Mouse (Mus musculus): ENCODE data around the gene Coro1b. TPM values are rescaled to one million over a fixed set of nuclear protein-coding genes. Genes with fewer than 3 reads are reported as not detected.

The Coro1b gene
- polyA plus RNA-seq, 1 experiment from 2014 or later, result 164 TPM

- H3K9ac ChIP-seq (ENCODE audit: low read depth, low read length), result no peak overlapping the region
- H3K4me2 ChIP-seq (ENCODE audit: low read length), result no peak overlapping the region
- TF ChIP-seq CTCF (IDR thresholded peaks at IDR 0.05; ENCODE audit: low read depth), result no peak
- H3K9me3 ChIP-seq (replicated peaks; ENCODE audit: low read length), result no peaks in the 10 kb centered on the region
- DNase-seq (ENCODE audit: low spot score) (no peak), ATAC-seq (replicated peaks; ENCODE audit: low FRiP score, low read depth) (no peak)
- no peak overlapping the region for H3K4me3 ChIP-seq (replicated peaks; ENCODE audit: low read depth, low read length)
- H3K27ac ChIP-seq, result no peak overlapping the region
- H3K4me1 ChIP-seq (replicated peaks; ENCODE audit: insufficient read depth, low read length), result peaks cover 4% of the 10 kb centered on the region; the same call in 1 of the 2 replicates
- peaks cover 23% of the 10 kb centered on the region for H3K36me3 ChIP-seq (ENCODE audit: insufficient read depth, low read length)
- 77% methylated on average over 3 of the region's 3 CpGs for WGBS
- no peaks in the 10 kb centered on the region for H3K27me3 ChIP-seq (ENCODE audit: insufficient read depth, low read length)
Measured at GRCm38 (mm10) chr19:4164100-4164499, 15.7 kb downstream of the Coro1b start.

DNA sequence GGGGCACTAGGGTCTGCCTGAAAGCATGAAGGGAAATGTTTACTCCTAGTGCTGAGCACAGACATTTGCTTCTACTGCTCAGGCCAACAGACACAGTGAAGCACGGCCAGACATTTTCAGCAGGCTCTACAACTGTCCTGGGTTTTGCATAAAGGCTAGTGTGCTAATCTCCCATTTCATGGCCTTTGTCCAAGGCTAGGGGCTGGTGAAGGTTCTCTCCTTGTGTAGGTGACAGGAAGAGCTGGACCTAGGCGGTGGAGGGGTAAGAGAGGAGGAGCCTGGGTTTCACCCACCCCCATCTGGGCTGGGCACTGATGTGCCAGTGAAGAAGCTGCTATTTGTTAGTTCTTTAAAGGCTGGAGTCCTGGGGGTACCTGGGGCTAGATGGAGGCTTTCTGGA is 16.3 kb downstream of the Coro1b start:
- DNase-seq (ENCODE audit: low spot score), result no peak
- Histone ChIP-seq H3K36me3 (ENCODE audit: insufficient read depth, low read length) (peaks cover 17% of the 10 kb centered on the region; the same call in 1 of the 2 replicates), H3K4me3 (replicated peaks; ENCODE audit: low read depth, low read length) (no peak overlapping the region), H3K4me1 (replicated peaks; ENCODE audit: insufficient read depth, low read length) (peaks cover 5% of the 10 kb centered on the region), H3K27me3 (ENCODE audit: insufficient read depth, low read length) (no peaks in the 10 kb centered on the region), H3K27ac (no peak overlapping the region), H3K9ac (ENCODE audit: low read depth, low read length) (no peak overlapping the region), H3K9me3 (replicated peaks; ENCODE audit: low read length) (no peaks in the 10 kb centered on the region), H3K4me2 (ENCODE audit: low read length) (no peak overlapping the region)
- WGBS, result 79% methylated on average over 2 of the region's 2 CpGs
- no peak for TF ChIP-seq CTCF (IDR thresholded peaks at IDR 0.05; ENCODE audit: low read depth)
- ATAC-seq (replicated peaks; ENCODE audit: low FRiP score, low read depth), result no peak

DNA sequence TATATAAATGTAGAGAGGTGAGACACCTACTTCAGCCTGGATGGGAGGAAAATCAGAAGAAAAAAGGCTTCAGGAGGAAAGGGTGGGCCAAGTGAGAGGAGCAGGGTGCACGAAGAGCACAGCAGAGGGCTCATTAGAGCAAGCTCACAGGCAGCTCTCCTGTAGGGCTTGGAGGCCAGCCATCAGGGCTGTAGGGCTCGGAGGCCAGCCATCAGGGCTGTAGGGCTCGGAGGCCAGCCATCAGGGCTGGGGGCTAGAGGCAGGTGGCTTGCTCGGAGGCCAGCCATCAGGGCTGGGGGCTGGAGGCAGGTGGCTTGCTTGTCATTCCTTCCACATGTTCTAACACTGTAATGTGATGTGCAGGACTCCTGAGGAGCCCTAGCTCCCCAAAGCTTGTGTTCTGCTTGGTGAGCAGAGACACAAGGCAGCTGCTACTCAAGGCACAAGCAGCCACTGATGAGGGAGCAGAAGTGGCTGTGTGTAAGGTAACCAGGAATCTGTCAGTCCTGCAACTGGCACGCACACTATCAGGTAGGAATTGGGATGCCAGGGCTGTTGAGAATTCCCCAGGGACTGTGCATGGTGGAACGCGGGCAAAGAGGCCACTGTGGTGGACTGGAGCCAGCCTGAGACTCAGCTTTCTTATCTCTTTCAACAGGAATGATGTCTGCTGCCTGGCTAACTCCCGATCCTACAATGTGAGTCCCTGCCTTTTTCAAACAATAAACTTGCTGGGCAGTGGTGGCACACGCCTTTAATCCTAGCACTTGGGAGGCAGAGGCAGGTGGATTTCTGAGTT is 18.5 kb downstream of the Coro1b start:
- no peak overlapping the region for H3K27ac ChIP-seq
- no peak for ATAC-seq (replicated peaks; ENCODE audit: low FRiP score, low read depth)
- H3K9me3 ChIP-seq (replicated peaks; ENCODE audit: low read length), result no peaks in the 10 kb centered on the region
- no peak for DNase-seq (ENCODE audit: low spot score)
- no peak overlapping the region for H3K4me2 ChIP-seq (ENCODE audit: low read length)
- peaks cover 26% of the 10 kb centered on the region for H3K4me1 ChIP-seq (replicated peaks; ENCODE audit: insufficient read depth, low read length)
- no peaks in the 10 kb centered on the region for H3K36me3 ChIP-seq (ENCODE audit: insufficient read depth, low read length)
- no peak overlapping the region for H3K4me3 ChIP-seq (replicated peaks; ENCODE audit: low read depth, low read length)
- H3K27me3 ChIP-seq (ENCODE audit: insufficient read depth, low read length), result no peaks in the 10 kb centered on the region
- TF ChIP-seq CTCF (IDR thresholded peaks at IDR 0.05; ENCODE audit: low read depth), result no peak
- no peak overlapping the region for H3K9ac ChIP-seq (ENCODE audit: low read depth, low read length)
- WGBS, result 76% methylated on average over 9 of the region's 9 CpGs

DNA sequence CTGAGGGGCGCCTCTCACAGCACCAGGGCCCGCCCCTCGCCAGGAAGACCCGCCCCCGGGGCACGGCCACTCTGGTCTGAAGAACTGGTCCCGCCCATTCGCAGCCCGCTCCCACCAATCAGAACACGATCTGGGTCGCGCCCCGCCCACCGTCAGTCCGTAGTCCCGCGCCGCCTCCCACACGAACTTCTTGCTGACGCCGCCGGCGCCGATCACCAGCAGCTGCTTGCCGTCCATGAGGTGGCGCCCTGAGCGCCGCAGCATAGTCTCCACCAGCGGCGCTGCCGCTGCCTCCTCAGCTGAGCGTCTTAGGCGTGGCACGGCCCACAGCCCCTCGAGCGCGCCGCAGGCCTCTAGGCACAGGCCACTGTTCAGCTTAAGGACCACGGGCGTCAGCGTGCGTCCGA is 21.0 kb downstream of the Coro1b start:
- Histone ChIP-seq H3K27me3 (ENCODE audit: insufficient read depth, low read length) (no peaks in the 10 kb centered on the region), H3K27ac (peak overlapping the region; percentile 81), H3K9me3 (replicated peaks; ENCODE audit: low read length) (no peaks in the 10 kb centered on the region), H3K4me2 (ENCODE audit: low read length) (peak overlapping the region; percentile 61), H3K36me3 (ENCODE audit: insufficient read depth, low read length) (no peaks in the 10 kb centered on the region), H3K9ac (ENCODE audit: low read depth, low read length) (peak overlapping the region; percentile 71), H3K4me3 (replicated peaks; ENCODE audit: low read depth, low read length) (peak overlapping the region; percentile 29), H3K4me1 (replicated peaks; ENCODE audit: insufficient read depth, low read length) (peaks cover 22% of the 10 kb centered on the region)
- TF ChIP-seq CTCF (IDR thresholded peaks at IDR 0.05; ENCODE audit: low read depth), result peak; percentile 96
- DNase-seq (ENCODE audit: low spot score) (peak; percentile 100), ATAC-seq (replicated peaks; ENCODE audit: low FRiP score, low read depth) (peak; percentile 93)
- under 1% methylated on average over 43 of the region's 43 CpGs for WGBS

GRCm38 (mm10) chr19:4169810-4170209 is 21.4 kb downstream of the Coro1b start:
- H3K4me2 ChIP-seq (ENCODE audit: low read length), result peak overlapping the region; percentile 61
- TF ChIP-seq CTCF (IDR thresholded peaks at IDR 0.05; ENCODE audit: low read depth), result no peak
- ATAC-seq (replicated peaks; ENCODE audit: low FRiP score, low read depth) (peak; percentile 29), DNase-seq (ENCODE audit: low spot score) (no peak)
- peaks cover 22% of the 10 kb centered on the region for H3K4me1 ChIP-seq (replicated peaks; ENCODE audit: insufficient read depth, low read length)
- peak overlapping the region; percentile 29 for H3K4me3 ChIP-seq (replicated peaks; ENCODE audit: low read depth, low read length)
- WGBS, result 8% methylated on average over 27 of the region's 27 CpGs
- H3K36me3 ChIP-seq (ENCODE audit: insufficient read depth, low read length), result no peaks in the 10 kb centered on the region
- peak overlapping the region; percentile 81 for H3K27ac ChIP-seq
- H3K9ac ChIP-seq (ENCODE audit: low read depth, low read length), result peak overlapping the region; percentile 71
- H3K27me3 ChIP-seq (ENCODE audit: insufficient read depth, low read length), result no peaks in the 10 kb centered on the region
- H3K9me3 ChIP-seq (replicated peaks; ENCODE audit: low read length), result no peaks in the 10 kb centered on the region

GRCm38 (mm10) chr19:4170723-4171392 is 22.4 kb downstream of the Coro1b start:
- ATAC-seq (replicated peaks; ENCODE audit: low FRiP score, low read depth) (no peak), DNase-seq (ENCODE audit: low spot score) (no peak)
- H3K27ac ChIP-seq, result no peak overlapping the region
- no peaks in the 10 kb centered on the region for H3K27me3 ChIP-seq (ENCODE audit: insufficient read depth, low read length)
- peaks cover 30% of the 10 kb centered on the region for H3K4me1 ChIP-seq (replicated peaks; ENCODE audit: insufficient read depth, low read length)
- H3K9ac ChIP-seq (ENCODE audit: low read depth, low read length), result no peak overlapping the region
- no peaks in the 10 kb centered on the region for H3K36me3 ChIP-seq (ENCODE audit: insufficient read depth, low read length)
- no peak overlapping the region for H3K4me3 ChIP-seq (replicated peaks; ENCODE audit: low read depth, low read length)
- H3K4me2 ChIP-seq (ENCODE audit: low read length), result no peak overlapping the region
- 78% methylated on average over 10 of the region's 10 CpGs for WGBS
- H3K9me3 ChIP-seq (replicated peaks; ENCODE audit: low read length), result no peaks in the 10 kb centered on the region
- TF ChIP-seq CTCF (IDR thresholded peaks at IDR 0.05; ENCODE audit: low read depth), result no peak
